Mouse (Mus musculus): ENCODE measurements at regions not wholly inside any gene's neighbourhood (a gene's known extent, or its start where the extent isn't known, plus 50 kb on each side); places are given as distances from the start of the nearest gene placed in this dataset.

DNA sequence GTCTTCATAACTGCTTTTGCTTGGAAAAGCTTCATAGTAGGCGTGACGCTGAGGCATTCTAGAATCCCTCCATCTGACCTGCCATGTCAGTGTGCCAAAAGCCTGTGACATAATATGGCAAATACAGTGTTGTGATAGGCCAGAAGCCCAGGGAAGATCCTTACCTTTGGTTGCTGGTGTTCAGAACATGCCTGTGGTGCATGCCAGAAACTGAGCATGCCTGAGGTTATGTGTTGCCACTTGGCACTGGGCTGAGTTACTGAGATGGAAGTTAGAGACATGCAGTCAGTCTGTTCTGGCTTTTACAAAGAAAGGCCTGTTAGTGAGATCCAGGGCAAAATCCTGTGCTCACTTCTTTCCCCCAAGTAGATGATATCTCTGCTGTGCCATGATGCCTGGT, 412.7 kb upstream of the Gm11042 start:
- H3K9me3 ChIP-seq (ENCODE audit: control insufficient read depth, low read length), result no peaks in the 10 kb centered on the region
- H3K27me3 ChIP-seq (ENCODE audit: control insufficient read depth, insufficient read depth, low read length), result no peaks in the 10 kb centered on the region
- H3K9ac ChIP-seq (ENCODE audit: low read depth, low read length), result no peak overlapping the region
- ATAC-seq (ENCODE audit: low FRiP score), result no peak
- no peak overlapping the region for H3K27ac ChIP-seq (ENCODE audit: low read depth, low read length)
- H3K4me3 ChIP-seq (ENCODE audit: low read depth, low read length), result no peak overlapping the region
- no peaks in the 10 kb centered on the region for H3K4me1 ChIP-seq (replicated peaks; ENCODE audit: control insufficient read depth, insufficient read depth, low read length)
- no peaks in the 10 kb centered on the region for H3K36me3 ChIP-seq (ENCODE audit: control insufficient read depth, insufficient read depth, low read length)
- H3K4me2 ChIP-seq (replicated peaks; ENCODE audit: low read depth, low read length), result no peak overlapping the region
- 94% methylated on average over 2 of the region's 2 CpGs for WGBS
- no peak for DNase-seq (ENCODE audit: low spot score)

DNA sequence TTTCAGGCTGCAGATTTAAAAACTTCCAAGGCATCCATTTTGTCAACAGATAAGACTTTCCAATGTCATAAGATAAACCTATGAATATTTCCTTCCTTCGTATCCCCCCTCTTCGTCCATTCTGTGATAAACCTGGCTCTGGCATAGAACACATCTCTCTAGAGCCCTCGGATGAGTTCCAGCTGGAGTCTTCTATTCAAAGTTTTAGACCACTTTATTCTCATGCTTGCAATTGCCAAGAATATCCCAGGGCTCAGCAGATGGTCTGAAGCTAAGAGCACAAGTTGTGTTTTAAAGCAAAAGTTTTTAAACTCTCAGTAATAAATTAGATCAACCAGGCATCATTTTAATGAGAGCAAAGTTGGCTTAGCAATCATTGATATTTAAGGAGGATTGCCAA, 363.0 kb upstream of the Gm11042 start:
- Histone ChIP-seq H3K4me2 (replicated peaks; ENCODE audit: low read depth, low read length) (no peak overlapping the region), H3K27me3 (ENCODE audit: control insufficient read depth, insufficient read depth, low read length) (no peaks in the 10 kb centered on the region), H3K9me3 (ENCODE audit: control insufficient read depth, low read length) (no peaks in the 10 kb centered on the region), H3K9ac (ENCODE audit: low read depth, low read length) (no peak overlapping the region), H3K4me1 (replicated peaks; ENCODE audit: control insufficient read depth, insufficient read depth, low read length) (no peaks in the 10 kb centered on the region), H3K4me3 (ENCODE audit: low read depth, low read length) (no peak overlapping the region), H3K27ac (ENCODE audit: low read depth, low read length) (no peak overlapping the region), H3K36me3 (ENCODE audit: control insufficient read depth, insufficient read depth, low read length) (no peaks in the 10 kb centered on the region)
- WGBS, result 89% methylated on average over 3 of the region's 3 CpGs
- ATAC-seq (ENCODE audit: low FRiP score) (no peak), DNase-seq (ENCODE audit: low spot score) (no peak)

DNA sequence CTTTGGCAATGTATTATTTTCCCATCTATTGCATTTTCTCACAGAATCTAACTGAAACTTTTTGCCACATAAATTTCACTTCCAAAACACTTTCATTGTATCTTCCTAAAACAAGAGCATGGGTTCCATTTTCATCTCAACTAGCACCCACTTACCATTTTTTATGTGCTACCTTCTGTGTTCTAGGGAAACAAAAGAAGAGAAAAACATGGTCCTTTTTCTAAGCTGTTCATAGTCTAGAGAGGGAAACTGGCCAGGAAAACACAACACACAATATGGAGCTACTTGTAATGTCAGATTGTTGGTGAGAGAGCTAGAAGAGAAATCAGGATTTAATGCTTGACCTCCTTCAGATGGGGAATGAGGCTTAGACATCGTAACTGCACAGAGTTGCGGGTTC, 361.6 kb upstream of the Gm11042 start:
- Histone ChIP-seq H3K4me2 (replicated peaks; ENCODE audit: low read depth, low read length) (no peak overlapping the region), H3K9ac (ENCODE audit: low read depth, low read length) (no peak overlapping the region), H3K4me3 (ENCODE audit: low read depth, low read length) (no peak overlapping the region), H3K27me3 (ENCODE audit: control insufficient read depth, insufficient read depth, low read length) (no peaks in the 10 kb centered on the region), H3K4me1 (replicated peaks; ENCODE audit: control insufficient read depth, insufficient read depth, low read length) (no peaks in the 10 kb centered on the region), H3K27ac (ENCODE audit: low read depth, low read length) (no peak overlapping the region), H3K36me3 (ENCODE audit: control insufficient read depth, insufficient read depth, low read length) (no peaks in the 10 kb centered on the region), H3K9me3 (ENCODE audit: control insufficient read depth, low read length) (no peaks in the 10 kb centered on the region)
- no peak for ATAC-seq (ENCODE audit: low FRiP score)
- whole genome bisulfite sequencing, result 87% methylated on average over 2 of the region's 2 CpGs
- no peak for DNase-seq (ENCODE audit: low spot score)

GRCm38 (mm10) chr12:74658406-74658805, 342.2 kb upstream of the Gm11042 start:
- Histone ChIP-seq H3K36me3 (ENCODE audit: control insufficient read depth, insufficient read depth, low read length) (no peaks in the 10 kb centered on the region), H3K27me3 (ENCODE audit: control insufficient read depth, insufficient read depth, low read length) (no peaks in the 10 kb centered on the region)
- ATAC-seq (ENCODE audit: low FRiP score), result no peak

GRCm38 (mm10) chr12:74657036-74657648, 340.9 kb upstream of the Gm11042 start:
- WGBS, result 69% methylated on average over 2 of the region's 2 CpGs
- H3K9me3 ChIP-seq (ENCODE audit: control insufficient read depth, low read length), result no peaks in the 10 kb centered on the region
- no peak overlapping the region for H3K4me3 ChIP-seq (ENCODE audit: low read depth, low read length)
- no peaks in the 10 kb centered on the region for H3K36me3 ChIP-seq (ENCODE audit: control insufficient read depth, insufficient read depth, low read length)
- DNase-seq (ENCODE audit: low spot score), result no peak
- no peak overlapping the region for H3K4me2 ChIP-seq (replicated peaks; ENCODE audit: low read depth, low read length)
- H3K27me3 ChIP-seq (ENCODE audit: control insufficient read depth, insufficient read depth, low read length), result no peaks in the 10 kb centered on the region
- H3K4me1 ChIP-seq (replicated peaks; ENCODE audit: control insufficient read depth, insufficient read depth, low read length), result no peaks in the 10 kb centered on the region
- ATAC-seq (ENCODE audit: low FRiP score), result no peak
- no peak overlapping the region for H3K9ac ChIP-seq (ENCODE audit: low read depth, low read length)
- no peak overlapping the region for H3K27ac ChIP-seq (ENCODE audit: low read depth, low read length)

More at GRCm38 (mm10) chr12:74658406-74658805, 342.2 kb upstream of the Gm11042 start:
- no peak overlapping the region for H3K27ac ChIP-seq (ENCODE audit: low read depth, low read length)
- no peaks in the 10 kb centered on the region for H3K4me1 ChIP-seq (replicated peaks; ENCODE audit: control insufficient read depth, insufficient read depth, low read length)
- H3K4me3 ChIP-seq (ENCODE audit: low read depth, low read length), result no peak overlapping the region
- DNase-seq (ENCODE audit: low spot score), result no peak
- no peaks in the 10 kb centered on the region for H3K9me3 ChIP-seq (ENCODE audit: control insufficient read depth, low read length)
- no peak overlapping the region for H3K4me2 ChIP-seq (replicated peaks; ENCODE audit: low read depth, low read length)
- H3K9ac ChIP-seq (ENCODE audit: low read depth, low read length), result no peak overlapping the region

DNA sequence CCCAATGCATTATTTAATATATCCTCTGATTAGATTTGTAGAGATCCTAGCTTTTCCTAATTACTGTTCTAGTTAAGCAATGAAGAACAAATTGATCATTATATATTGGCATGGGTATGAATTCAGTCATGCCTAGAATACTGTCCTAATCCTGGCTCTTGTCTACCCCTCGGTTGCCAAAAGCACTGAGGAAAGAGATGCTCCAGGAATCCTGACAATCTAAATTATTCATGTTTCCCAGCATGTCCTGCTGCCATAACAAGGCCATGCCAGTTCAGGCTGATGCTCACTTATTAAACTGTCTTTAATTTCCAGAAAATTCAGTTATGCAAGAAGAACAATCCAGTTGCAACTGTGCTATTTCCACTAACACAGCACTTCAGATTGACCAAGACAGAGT, 335.1 kb upstream of the Gm11042 start:
- no peak overlapping the region for H3K4me3 ChIP-seq (ENCODE audit: low read depth, low read length)

DNA sequence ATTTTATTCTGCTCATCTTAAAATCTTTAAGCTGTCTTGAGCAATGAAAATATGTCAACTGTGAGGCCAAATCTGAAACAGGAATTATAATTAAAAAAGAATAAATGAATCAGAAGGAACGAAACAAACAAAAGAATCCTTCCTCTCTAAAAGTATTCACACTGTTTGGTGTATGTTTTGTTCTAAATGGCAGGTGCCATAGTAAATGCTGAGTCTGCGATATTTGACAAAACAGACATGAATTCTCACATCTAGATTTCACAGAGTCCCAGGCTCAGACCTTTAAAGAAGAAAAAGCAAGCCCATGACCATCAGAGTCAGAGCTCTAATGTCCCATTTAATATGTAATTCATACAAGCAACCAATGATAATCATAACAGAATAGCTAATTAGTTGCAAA, 316.6 kb upstream of the Gm11042 start:
- ATAC-seq (ENCODE audit: low FRiP score) (no peak), DNase-seq (ENCODE audit: low spot score) (no peak)
- H3K27ac ChIP-seq (ENCODE audit: low read depth, low read length), result no peak overlapping the region
- no peak overlapping the region for H3K4me3 ChIP-seq (ENCODE audit: low read depth, low read length)
- H3K4me2 ChIP-seq (replicated peaks; ENCODE audit: low read depth, low read length), result no peak overlapping the region
- 79% methylated on average over 2 of the region's 2 CpGs for WGBS
- no peaks in the 10 kb centered on the region for H3K27me3 ChIP-seq (ENCODE audit: control insufficient read depth, insufficient read depth, low read length)
- H3K36me3 ChIP-seq (ENCODE audit: control insufficient read depth, insufficient read depth, low read length), result no peaks in the 10 kb centered on the region
- no peaks in the 10 kb centered on the region for H3K9me3 ChIP-seq (ENCODE audit: control insufficient read depth, low read length)
- H3K4me1 ChIP-seq (replicated peaks; ENCODE audit: control insufficient read depth, insufficient read depth, low read length), result no peaks in the 10 kb centered on the region
- H3K9ac ChIP-seq (ENCODE audit: low read depth, low read length), result no peak overlapping the region

More for the DNA sequence above, 335.1 kb upstream of the Gm11042 start:
- Histone ChIP-seq H3K9me3 (ENCODE audit: control insufficient read depth, low read length) (no peaks in the 10 kb centered on the region), H3K4me1 (replicated peaks; ENCODE audit: control insufficient read depth, insufficient read depth, low read length) (no peaks in the 10 kb centered on the region), H3K4me2 (replicated peaks; ENCODE audit: low read depth, low read length) (no peak overlapping the region), H3K9ac (ENCODE audit: low read depth, low read length) (no peak overlapping the region), H3K27ac (ENCODE audit: low read depth, low read length) (no peak overlapping the region), H3K36me3 (ENCODE audit: control insufficient read depth, insufficient read depth, low read length) (no peaks in the 10 kb centered on the region), H3K27me3 (ENCODE audit: control insufficient read depth, insufficient read depth, low read length) (no peaks in the 10 kb centered on the region)
- ATAC-seq (ENCODE audit: low FRiP score) (no peak), DNase-seq (ENCODE audit: low spot score) (no peak)
- 81% methylated on average over 1 of the region's 1 CpGs for WGBS

- Histone ChIP-seq H3K9ac (ENCODE audit: low read depth, low read length) (no peak overlapping the region), H3K4me3 (ENCODE audit: low read depth, low read length) (no peak overlapping the region), H3K27ac (ENCODE audit: low read depth, low read length) (no peak overlapping the region), H3K9me3 (ENCODE audit: control insufficient read depth, low read length) (no peaks in the 10 kb centered on the region), H3K4me2 (replicated peaks; ENCODE audit: low read depth, low read length) (no peak overlapping the region), H3K36me3 (ENCODE audit: control insufficient read depth, insufficient read depth, low read length) (no peaks in the 10 kb centered on the region), H3K4me1 (replicated peaks; ENCODE audit: control insufficient read depth, insufficient read depth, low read length) (no peaks in the 10 kb centered on the region), H3K27me3 (ENCODE audit: control insufficient read depth, insufficient read depth, low read length) (no peaks in the 10 kb centered on the region)
- WGBS, result 88% methylated on average over 2 of the region's 2 CpGs
- DNase-seq (ENCODE audit: low spot score) (no peak), ATAC-seq (ENCODE audit: low FRiP score) (no peak)
These were observed 279.0 kb upstream of the Gm11042 start for GRCm38 (mm10) chr12:74595208-74595607.

DNA sequence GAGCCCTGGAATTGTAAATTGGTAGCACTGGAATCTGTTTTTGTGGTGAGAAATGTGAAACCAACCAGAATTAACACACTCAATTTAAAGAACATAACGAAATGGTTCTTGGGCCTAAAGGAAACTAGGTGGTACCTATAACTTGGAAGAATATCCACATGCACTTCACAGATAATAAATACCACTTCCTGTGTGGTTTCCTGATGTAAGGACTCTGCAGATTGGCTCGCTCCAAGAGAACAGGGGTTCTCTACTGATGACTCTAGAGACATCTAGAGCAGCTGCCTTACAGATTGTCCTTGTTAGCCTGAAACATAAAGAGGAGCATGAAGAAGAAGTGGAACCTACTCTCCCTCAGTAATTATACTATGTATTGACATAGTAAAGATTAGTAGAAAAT, 238.4 kb upstream of the Gm11042 start:
- Histone ChIP-seq H3K27ac (ENCODE audit: low read depth, low read length) (no peak overlapping the region), H3K4me3 (ENCODE audit: low read depth, low read length) (no peak overlapping the region), H3K9ac (ENCODE audit: low read depth, low read length) (no peak overlapping the region), H3K27me3 (ENCODE audit: control insufficient read depth, insufficient read depth, low read length) (no peaks in the 10 kb centered on the region), H3K4me2 (replicated peaks; ENCODE audit: low read depth, low read length) (no peak overlapping the region), H3K4me1 (replicated peaks; ENCODE audit: control insufficient read depth, insufficient read depth, low read length) (no peaks in the 10 kb centered on the region), H3K9me3 (ENCODE audit: control insufficient read depth, low read length) (no peaks in the 10 kb centered on the region), H3K36me3 (ENCODE audit: control insufficient read depth, insufficient read depth, low read length) (no peaks in the 10 kb centered on the region)
- DNase-seq (ENCODE audit: low spot score), result no peak
- no peak for ATAC-seq (ENCODE audit: low FRiP score)
- 80% methylated on average over 2 of the region's 2 CpGs for whole genome bisulfite sequencing
